Mouse (Mus musculus): ENCODE data around the gene Cxcl12.

GRCm38 (mm10) chr6:117129443-117129842 is 38.9 kb upstream of the Cxcl12 start:
- TF ChIP-seq CTCF (IDR thresholded peaks at IDR 0.05; ENCODE audit: extremely low read depth, insufficient read length, insufficient replicate concordance, low read depth, low read length), result no peak
- no peak for TF ChIP-seq POLR2A (IDR thresholded peaks at IDR 0.05; ENCODE audit: low read depth, low read length)

All from small intestine, adult 2 months (tissue).